Mouse (Mus musculus) CH12F3 (cell line): ENCODE measurements around the gene Ap1g2.

Source experiments
- in situ Hi-C: fragments of 300-500 bp; cut with MboI; formaldehyde crosslinking; loops from 2 replicates; pipeline ENCODE4 v1.14.3; 2020; ENCODE audit warnings: low sequenced_read_pairs

The Ap1g2 gene

DNA sequence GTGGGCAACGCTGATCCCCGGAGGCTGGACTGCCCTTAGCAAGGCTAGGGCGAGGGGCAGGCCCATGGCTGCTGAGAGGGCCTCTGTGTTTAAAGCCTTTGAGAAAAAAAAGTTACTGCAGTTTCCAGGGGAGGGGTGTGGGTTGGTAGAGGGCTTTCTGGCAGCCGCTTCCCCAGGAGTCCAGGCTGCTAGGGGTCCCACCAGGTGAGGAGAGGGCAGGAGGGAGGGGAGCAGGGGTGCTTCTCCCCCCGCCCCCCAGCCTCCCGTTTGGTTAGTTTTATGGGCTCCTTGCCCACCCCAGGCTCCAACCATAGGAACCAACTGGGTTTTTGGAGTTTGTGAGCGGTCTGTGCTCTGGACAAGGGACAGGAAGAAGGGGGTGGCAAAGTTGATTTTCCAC, 44.5 kb downstream of the Ap1g2 start:
- in situ Hi-C loops, result no loop called here

DNA sequence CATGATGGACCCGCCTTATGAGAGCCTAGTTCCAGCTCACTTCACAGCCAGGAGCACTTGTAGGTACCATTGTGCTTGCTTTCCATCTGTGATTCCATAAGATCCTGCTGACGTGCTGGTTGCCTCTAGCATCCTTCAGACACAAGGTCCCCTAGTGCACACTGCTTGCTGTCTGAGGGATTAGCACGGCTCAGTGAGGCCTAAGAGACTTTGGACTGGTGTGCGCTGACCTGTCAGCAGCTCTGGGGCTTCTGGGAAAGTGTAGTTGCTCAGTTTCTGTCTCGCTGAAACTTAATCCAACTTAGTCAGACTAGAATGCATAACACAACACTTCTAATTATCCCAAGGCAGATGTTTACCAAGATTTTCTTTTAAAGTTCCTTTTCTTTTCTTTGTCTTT, 46.5 kb downstream of the Ap1g2 start:
- in situ Hi-C loops, result no loop called here

DNA sequence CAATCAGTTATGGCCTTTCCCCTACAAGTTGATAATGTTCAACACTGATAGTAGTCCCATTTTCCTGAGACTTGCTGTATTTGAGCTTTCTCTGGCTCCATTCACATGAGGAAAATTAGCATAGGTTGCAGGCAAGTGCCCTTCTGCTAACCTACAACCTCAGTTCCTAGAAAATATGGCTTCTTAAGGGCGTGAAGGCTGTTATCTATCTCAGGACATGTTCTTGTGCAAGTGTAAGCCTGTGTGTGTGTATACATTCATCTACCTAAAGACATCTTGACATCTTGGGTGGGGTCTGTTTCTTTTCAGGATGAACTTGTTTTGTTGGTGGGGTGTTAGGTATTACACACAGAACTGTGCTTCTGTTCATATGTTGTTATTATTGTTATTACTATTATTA, 47.4 kb downstream of the Ap1g2 start:
- in situ Hi-C loops, result no loop called here

DNA sequence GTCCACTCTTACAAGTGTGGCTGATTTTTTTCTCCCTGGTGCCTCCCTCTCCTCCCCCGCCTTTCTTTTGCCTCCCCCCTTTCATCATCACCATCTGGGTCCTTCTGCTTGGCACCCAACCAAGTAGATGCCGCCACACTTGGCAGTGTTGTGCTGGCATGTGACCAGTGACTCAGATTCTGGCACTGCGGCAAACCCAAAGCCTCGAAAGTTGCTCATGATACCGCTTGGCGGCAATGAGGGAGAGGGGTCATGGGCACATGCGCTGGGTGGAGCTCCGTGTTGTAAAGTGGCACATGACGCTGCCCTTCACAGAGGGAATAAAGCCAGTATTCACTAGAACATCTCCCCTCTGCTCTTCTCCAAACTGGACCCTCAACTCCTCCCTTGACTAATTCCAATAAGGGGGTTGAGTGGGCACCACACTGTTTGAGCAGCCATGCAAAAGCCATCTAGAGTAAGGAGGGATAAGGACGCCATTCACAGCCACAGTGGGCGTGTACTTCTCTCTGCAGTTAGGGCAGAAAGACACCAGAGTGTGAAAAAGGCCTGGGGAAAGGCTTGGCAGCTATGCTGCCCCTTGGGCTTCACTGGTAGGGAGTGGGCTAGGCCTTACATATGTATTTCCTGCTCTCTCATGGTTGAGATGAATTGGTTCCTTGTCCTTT, 51.1 kb downstream of the Ap1g2 start:
- in situ Hi-C loops, result no loop called here

GRCm38 (mm10) chr14:55054191-55054749, 52.1 kb downstream of the Ap1g2 start:
- in situ Hi-C loops, result no loop called here

DNA sequence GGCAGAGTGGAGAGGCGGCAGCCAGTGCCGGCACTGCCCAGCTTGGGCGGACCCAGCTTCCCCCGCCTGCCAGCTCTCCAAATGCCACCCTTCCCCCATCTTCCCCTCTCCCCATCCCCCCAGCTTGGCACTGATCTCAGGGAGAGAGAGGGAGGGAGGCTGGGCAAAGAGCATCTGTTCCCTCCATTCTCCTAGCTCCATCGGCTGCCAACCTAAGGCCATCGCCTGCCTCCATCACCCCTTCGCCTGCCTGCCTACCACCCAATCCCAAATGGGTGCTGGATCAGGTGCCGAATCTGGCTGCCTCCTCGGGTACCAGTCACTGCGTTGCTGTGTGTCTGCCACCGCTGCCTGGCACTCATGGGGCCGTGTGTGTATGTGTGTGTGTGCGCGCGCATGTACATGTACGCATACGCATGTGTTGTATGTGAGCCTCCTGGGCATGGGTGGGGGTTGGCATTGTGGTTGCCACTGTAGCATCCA, 52.6 kb downstream of the Ap1g2 start:
- in situ Hi-C loops, result no loop called here

DNA sequence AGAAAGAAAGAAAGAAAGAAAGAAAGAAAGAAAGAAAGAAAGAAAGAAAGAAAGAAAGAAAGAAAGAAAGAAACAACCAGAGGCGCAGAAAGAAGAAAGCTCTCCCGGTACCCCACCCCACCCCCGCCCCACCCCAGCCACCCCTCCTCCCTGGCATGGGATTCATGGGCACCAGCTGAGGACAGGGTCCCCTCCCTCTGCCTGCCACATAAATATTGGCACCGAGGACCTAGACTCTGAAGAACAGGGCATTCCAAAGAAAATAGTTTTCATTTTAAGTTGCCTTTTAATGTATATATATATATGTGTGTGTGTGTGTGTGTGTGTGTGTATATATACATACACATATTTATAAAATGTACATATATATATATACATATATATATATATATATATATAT, 53.3 kb downstream of the Ap1g2 start:
- in situ Hi-C loops, result no loop called here

GRCm38 (mm10) chr14:55052496-55052895, 53.9 kb downstream of the Ap1g2 start:
- in situ Hi-C loops, result no loop called here
